Mouse (Mus musculus) cerebellum, postnatal 36 days (tissue): ENCODE results near the gene Twist2.

Experiments used
- DNase-seq, 2 experiments: peaks; one replicate each; pipeline ENCODE4 v3.0.0; 2021 to 2022; ENCODE audit warnings: mixed read lengths in 2 of 2

The Twist2 gene

DNA sequence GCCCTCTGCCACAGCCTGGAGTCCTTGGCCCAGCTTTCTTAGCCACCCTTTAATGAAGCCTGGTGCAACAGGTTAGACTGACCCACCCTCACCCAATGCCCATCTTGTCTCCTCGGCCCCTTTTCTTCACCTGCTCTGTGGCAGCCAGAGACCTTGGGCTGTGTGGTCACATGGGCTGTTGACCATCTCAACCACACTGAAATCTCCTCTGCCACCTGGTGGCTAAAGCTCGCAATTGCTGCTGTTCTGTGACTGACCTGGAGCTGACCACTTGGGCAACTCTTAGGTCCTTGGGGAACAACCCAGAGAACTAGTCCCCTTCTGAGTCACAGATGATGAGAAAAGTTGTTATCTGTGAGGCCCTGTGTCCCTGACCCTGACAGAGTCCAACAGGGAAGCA, 73.4 kb downstream of the Twist2 start:
- DNase-seq: peak; percentile 64 to 65

DNA sequence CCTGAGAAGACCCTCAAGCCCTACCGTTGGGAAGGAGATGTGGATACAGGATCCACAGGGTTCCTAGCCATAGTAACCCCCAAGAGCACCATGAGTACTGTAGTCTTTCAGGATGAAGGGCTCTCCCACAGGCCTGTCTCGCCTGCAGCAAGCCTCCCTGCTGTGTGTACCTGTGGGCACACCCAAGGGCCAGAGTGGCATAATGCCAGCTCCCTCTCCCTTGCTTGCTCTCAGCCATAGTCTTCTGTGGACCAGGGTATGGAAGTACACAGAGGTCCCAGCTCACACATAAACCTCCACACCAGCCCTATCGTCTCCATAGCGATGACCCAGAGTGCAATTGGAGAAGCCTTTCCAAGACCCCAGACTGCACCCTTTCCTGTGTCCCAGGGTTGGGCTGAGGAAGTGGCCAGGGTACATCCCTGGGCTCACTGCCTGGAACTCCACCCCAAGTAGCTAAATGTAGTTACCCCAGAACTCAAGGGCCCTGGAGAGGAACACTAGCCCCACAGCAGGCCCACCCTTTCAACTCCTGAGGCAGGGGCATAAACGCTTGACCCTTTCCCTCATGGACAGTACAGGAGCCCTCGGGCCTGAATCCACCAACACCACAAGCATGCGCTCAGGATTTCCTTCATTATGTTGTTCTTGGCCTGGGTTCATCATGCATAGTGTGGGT, 73.9 kb downstream of the Twist2 start:
- DNase-seq: no peak

DNA sequence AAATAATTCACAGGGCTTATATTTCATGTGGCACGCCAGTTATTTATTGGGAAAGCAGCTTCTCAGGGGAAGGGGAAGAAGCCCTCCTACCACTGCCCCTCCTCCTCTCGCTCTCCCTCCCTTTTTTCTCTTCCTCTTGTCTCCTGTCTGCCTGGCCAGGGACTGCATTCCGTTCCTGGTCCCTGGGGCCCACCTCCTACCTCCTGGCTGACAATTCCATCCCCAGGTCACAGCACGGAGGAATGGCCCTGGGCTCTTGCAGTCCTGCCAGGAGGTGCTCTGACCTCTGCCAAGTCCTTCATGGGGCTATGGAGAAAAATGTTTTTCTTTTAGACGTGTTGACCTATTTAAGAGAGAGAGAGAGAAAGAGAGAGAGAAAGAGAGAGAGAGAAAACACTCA, 77.4 kb downstream of the Twist2 start:
- peak in 1 of 2 experiments; percentile 15 for DNase-seq

GRCm38 (mm10) chr1:91880156-91880555, 78.9 kb downstream of the Twist2 start:
- DNase-seq: no peak

DNA sequence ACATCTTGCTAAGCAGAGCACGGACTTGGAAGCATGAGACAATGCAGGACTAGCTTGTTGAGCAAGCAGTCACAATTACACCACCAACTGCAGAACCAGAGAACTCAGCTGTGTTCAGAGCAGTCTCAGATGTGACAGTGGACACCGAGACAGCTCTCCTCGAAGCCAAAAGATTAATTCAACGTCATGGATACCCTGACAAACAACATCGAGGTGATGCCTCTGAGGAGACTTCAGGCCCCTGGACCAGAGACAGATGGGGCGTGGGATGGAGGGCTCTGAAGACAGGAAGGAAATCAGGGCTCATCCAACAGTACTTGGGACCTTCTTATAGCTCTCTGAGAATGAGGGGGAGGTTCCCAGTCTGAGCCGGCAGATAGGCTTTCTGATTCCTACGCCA, 79.6 kb downstream of the Twist2 start:
- no peak for DNase-seq

GRCm38 (mm10) chr1:91883115-91883514, 81.9 kb downstream of the Twist2 start:
- DNase-seq: no peak

DNA sequence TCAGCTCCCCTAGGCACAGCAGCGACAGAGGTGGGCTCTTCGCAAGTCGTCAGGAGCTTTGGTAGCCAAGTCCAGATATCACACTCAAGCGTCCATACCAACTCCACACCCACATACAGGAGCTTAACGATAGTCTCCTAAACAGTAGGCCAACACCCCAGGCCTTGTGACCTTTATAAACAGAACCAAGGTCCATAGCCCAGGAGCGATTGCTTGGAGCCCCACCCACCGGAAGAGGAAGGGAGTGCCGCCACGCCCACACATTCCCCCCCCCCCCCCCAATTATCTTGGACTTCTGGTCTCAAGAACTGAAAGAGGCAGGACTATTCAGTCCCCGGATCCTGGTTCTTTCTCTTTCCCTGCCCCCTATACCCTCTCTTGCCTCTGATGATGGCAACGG, 92.3 kb downstream of the Twist2 start:
- DNase-seq: no peak

DNA sequence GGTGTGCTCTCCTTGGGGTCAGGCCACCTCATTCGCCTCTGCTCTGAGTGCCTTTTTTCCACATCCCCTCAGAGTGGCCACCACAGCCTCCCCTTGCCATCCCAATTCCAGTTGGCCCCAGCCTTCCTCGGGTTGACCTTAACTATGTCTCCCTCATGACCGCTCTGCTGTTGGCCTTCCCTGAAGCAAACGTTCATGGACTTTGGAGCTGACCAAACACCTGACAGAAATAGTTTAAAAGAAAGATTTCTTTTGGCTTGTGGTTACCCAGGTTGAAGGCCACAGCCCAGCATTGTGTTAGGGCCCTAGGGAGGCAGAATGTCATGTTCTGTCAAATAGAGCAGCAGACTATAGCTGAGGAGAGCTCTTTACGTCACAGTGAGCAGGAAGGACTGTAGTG, 93.0 kb downstream of the Twist2 start:
- no peak for DNase-seq

DNA sequence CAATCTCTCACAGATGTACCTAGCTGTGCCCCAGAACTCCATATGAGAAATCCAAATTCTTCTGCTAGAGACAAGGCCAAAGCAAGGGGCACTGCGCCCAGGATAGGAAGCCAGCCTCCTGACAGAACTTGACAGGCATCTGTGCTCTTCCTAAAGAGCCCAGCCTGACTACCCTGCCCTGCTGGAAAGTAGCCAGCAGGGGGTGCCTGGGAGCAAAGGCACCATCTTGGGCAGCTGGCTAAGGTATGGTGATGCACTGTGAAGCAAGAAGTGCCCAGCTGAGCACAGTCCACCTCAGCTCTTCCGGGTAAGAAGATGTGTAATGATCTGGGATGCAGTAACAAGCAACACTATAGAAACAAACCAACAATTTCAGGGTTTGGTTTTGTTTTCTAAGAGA, 95.8 kb downstream of the Twist2 start:
- DNase-seq: no peak
